Mouse (Mus musculus): Measurements from ENCODE around the gene Pcif1.

- TF ChIP-seq USF1 (IDR thresholded peaks at IDR 0.05; ENCODE audit: low read depth) (no peak), POLR2A (IDR thresholded peaks at IDR 0.05; ENCODE audit: insufficient read length, low read depth) (no peak)
Measured at GRCm38 (mm10) chr2:164834531-164834930, 44.6 kb upstream of the Pcif1 start.
